Mouse (Mus musculus) cortical plate, adult 2 months (tissue): ENCODE measurements around the gene Myl6b.
A peak's percentile ranks its signal among the peaks of the same experiment; 100 is the strongest.

ENCODE experiments used
- CTCF ChIP-seq: fragments of 200-500 bp; IDR thresholded peaks from 2 replicates; pipeline ENCODE4 v1.5.1; 2011; ENCODE audit warnings: mild to moderate bottlenecking, control low read depth, low read length; ENCODE audit not compliant: insufficient read depth; ENCODE audit errors: extremely low read depth
- POLR2A ChIP-seq: fragments of 200-500 bp; IDR thresholded peaks from 2 replicates; pipeline ENCODE4 v1.6.1; 2011; ENCODE audit warnings: mild to moderate bottlenecking, low read length, control low read depth; ENCODE audit not compliant: insufficient read depth; ENCODE audit errors: extremely low read depth

DNA sequence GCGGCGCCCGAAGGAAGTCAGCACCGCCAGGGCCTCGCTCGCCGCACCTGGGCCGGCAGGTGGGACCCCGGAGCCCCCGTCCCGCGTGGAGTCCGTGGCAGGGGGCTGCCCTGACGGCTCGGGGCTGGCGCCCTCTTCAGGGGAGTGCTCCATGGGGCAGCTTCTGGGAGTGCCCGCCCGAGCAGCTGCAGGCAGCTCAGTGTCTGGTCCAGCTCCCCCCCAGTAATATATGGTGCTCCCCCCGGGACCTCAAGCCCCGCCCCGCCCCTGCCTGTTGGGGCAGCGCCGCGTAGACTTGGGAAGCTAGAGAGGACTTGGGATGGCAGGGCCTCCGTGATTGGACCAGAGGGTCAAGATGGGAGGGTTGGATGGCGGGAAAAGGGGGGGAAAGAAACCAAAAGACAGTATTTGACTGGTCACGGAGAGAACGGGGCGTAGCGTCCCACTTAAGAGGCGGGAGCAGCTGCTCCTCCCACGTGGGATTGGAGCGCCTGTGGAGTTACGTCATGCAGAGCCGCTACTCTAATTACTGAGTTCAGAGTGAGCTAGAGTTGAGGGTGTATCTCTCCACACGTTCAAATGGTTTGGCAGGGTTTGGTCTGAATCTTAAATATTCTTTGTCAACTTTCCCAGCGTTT is 27.3 kb upstream of the Myl6b start, which contains the start of gene Esyt1:
- TF ChIP-seq CTCF: no peak
- TF ChIP-seq POLR2A: peak; percentile 32; the same call in 1 of the 2 replicates
